ENCODE assay signal across 9 mouse cellular contexts in the genomic region with DNA sequence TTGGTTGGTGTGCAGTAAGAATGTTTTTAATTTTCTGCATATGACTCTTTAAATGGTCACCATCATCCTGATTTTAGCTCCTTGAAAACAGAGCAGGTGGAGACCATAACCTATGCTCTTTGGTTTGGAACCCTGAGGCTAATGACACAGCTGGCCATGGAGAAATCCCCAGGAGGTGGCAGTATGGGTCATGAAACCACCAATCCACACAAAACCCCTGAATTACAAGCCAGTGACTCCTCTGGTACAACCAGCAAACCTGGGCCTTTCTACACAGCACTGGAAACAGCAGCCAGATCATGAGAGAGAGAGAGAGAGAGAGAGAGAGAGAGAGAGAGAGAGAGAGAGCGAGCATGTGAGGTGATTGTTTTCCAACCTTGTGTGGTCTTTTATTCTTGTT. TPM values are rescaled to one million over a fixed set of nuclear protein-coding genes. Genes with fewer than 3 reads are reported as not detected.
DNase-seq lines count a peak whose midpoint lies in the region; ATAC-seq and TF ChIP-seq lines count a peak whose summit lies in the region.
"Had no signal": no experiment of that assay in that cellular context is flagged by ENCODE, and none has a peak within 500 bp of the region (broad histone marks: within the 10 kb centered on the region; RNA-seq: fewer than 3 reads in every experiment).

No protein-coding gene starts in this region.

- no peak overlapping the region for H3K4me2 ChIP-seq in liver, postnatal 0 days (ENCODE audit: low read depth, low read length)
- H3K4me2 ChIP-seq: heart, embryonic 13.5 days had no signal

- no peak for TF ChIP-seq EP300 in liver, postnatal 0 days (IDR thresholded peaks at IDR 0.05; ENCODE audit: low read depth)

- DNase-seq in urinary bladder, adult 18-20 months (ENCODE audit: low spot score in 2 of 2) = peak; percentile 28 to 31
- no peak for DNase-seq in urinary bladder, adult 2 months (ENCODE audit: low spot score)
- DNase-seq in adrenal gland, postnatal 25 days = peak; percentile 48
- DNase-seq in fibroblast of lung, adult 2 months (ENCODE audit: low read depth) = peak; percentile 59
- DNase-seq in kidney, adult 9 months = peak; percentile 77
- peak; percentile 72 for DNase-seq in liver, postnatal 0 days
- DNase-seq in retina, postnatal 1 day = peak; percentile 54

- H3K9ac ChIP-seq in liver, postnatal 0 days (replicated peaks) = no peak overlapping the region
- H3K9ac ChIP-seq: heart, embryonic 13.5 days had no signal

- no peaks in the 10 kb centered on the region for H3K9me3 ChIP-seq in liver, postnatal 0 days (ENCODE audit: low read length)
- H3K9me3 ChIP-seq: heart, embryonic 13.5 days had no signal

- ATAC-seq in liver, postnatal 0 days = peak; percentile 77
- ATAC-seq in activated CD4-positive, CD25-positive, alpha-beta regulatory T cell, adult 4 months = no peak

- H3K4me1 ChIP-seq in liver, postnatal 0 days (ENCODE audit: insufficient read depth) = peaks cover 15% of the 10 kb centered on the region

- peak; percentile 79 for TF ChIP-seq CTCF in liver, postnatal 0 days (IDR thresholded peaks at IDR 0.05; ENCODE audit: low read depth)

- no peaks in the 10 kb centered on the region for H3K36me3 ChIP-seq in liver, postnatal 0 days (replicated peaks; ENCODE audit: insufficient read depth, low read length)
- H3K36me3 ChIP-seq: heart, embryonic 13.5 days had no signal

- no peak overlapping the region for H3K27ac ChIP-seq in liver, postnatal 0 days (ENCODE audit: low read depth)
- H3K27ac ChIP-seq: heart, embryonic 13.5 days had no signal

- H3K4me3 ChIP-seq in liver, postnatal 0 days (ENCODE audit: low read depth, low read length) = no peak overlapping the region
- H3K4me3 ChIP-seq: heart, embryonic 13.5 days had no signal

- no peaks in the 10 kb centered on the region for H3K27me3 ChIP-seq in liver, postnatal 0 days (ENCODE audit: insufficient read depth, low read length)
- H3K27me3 ChIP-seq: heart, embryonic 13.5 days had no signal

- 50% methylated on average over 1 of the region's 1 CpGs for WGBS in liver, postnatal 0 days (ENCODE audit: insufficient replicate concordance)

RNA-seq across cellular contexts. Expression of a gene that starts 38.2 kb away (rescaled TPM):
- 290 and 374 TPM in 2 replicates for polyA plus RNA-seq in urinary bladder, adult 2 months (2012; rRNA removed)
- 127 and 153 TPM in 2 replicates for total RNA-seq in adrenal gland, postnatal 25 days (2021)
- 20.0 and 22.9 TPM in 2 replicates for polyA plus RNA-seq in liver, postnatal 0 days (2015; fragmentation: Nextera tagmentation; extraction: Ambion mirVana)
- polyA plus RNA-seq in activated CD4-positive, CD25-positive, alpha-beta regulatory T cell, adult 4 months (2017; shearing (Covaris generic)) = 100 to 1,000 TPM; 210 to 226 TPM

RNA-seq across cellular contexts. Expression of a gene that starts 38.4 kb away (rescaled TPM):
- 12.4 and 13.1 TPM in 2 replicates for polyA plus RNA-seq in urinary bladder, adult 2 months (2012; rRNA removed)
- total RNA-seq in adrenal gland, postnatal 25 days (2021) = 0.70 and 10.3 TPM in 2 replicates
- 2,442 and 2,581 TPM in 2 replicates for polyA plus RNA-seq in liver, postnatal 0 days (2015; fragmentation: Nextera tagmentation; extraction: Ambion mirVana)
- polyA plus RNA-seq in activated CD4-positive, CD25-positive, alpha-beta regulatory T cell, adult 4 months (2017; shearing (Covaris generic)) = not detected

Comparison
In these comparisons a context has a peak if more than half of its experiments do, and no peak if none do; other contexts are left out.
1. RNA of a gene that starts 38.4 kb away (polyA plus RNA-seq): 2,442 to 2,581 TPM in liver, postnatal 0 days; 12.4 to 13.1 TPM in urinary bladder, adult 2 months and not detected in activated CD4-positive, CD25-positive, alpha-beta regulatory T cell, adult 4 months; every median in the first group is over 100 times any median in the second.